Mouse (Mus musculus) midbrain, postnatal 0 days (tissue): ENCODE data around the gene Cdkn2b. TPM values are rescaled to one million over a fixed set of nuclear protein-coding genes. Genes with fewer than 3 reads are reported as not detected.

ENCODE experiments used
- ATAC-seq: fragments of 200-750 bp; cut with Nextera tagmentation; 2 replicates; pipeline ENCODE4 v1.8.0; 2017; ENCODE audit warnings: moderate number of reproducible peaks, mild to moderate bottlenecking, moderate TSS enrichment, moderate library complexity; ENCODE audit not compliant: low FRiP score
- DNase-seq: peaks from one replicate; pipeline ENCODE4 v3.0.0-alpha.2; 2015; ENCODE audit warnings: low spot score
- H3K27ac ChIP-seq: fragments of 300-500 bp; sonication (generic); 2 replicates; pipeline ENCODE4 v1.5.1; 2014; ENCODE audit warnings: low read depth, mild to moderate bottlenecking, low read length, mixed read lengths
- H3K27me3 ChIP-seq: fragments of 300-500 bp; sonication (generic); 2 replicates; pipeline ENCODE4 v1.6.1; 2014; ENCODE audit warnings: low read length, control low read depth, mixed read lengths; ENCODE audit not compliant: insufficient read depth
- H3K36me3 ChIP-seq: fragments of 300-500 bp; sonication (generic); 2 replicates; pipeline ENCODE4 v1.6.1; 2014; ENCODE audit warnings: low read length, control low read depth, mixed read lengths; ENCODE audit not compliant: insufficient read depth
- H3K4me1 ChIP-seq: fragments of 300-500 bp; sonication (generic); 2 replicates; pipeline ENCODE4 v1.6.1; 2014; ENCODE audit warnings: mild to moderate bottlenecking, control low read depth, antibody characterized with exemption, low read length, mixed read lengths; ENCODE audit not compliant: insufficient read depth
- H3K4me2 ChIP-seq: fragments of 300-500 bp; sonication (generic); 2 replicates; pipeline ENCODE4 v1.6.1; 2014; ENCODE audit warnings: low read depth, mild to moderate bottlenecking, low read length, mixed read lengths; ENCODE audit not compliant: poor library complexity, severe bottlenecking
- H3K4me3 ChIP-seq: fragments of 300-500 bp; sonication (generic); 2 replicates; pipeline ENCODE4 v1.5.1; 2014; ENCODE audit warnings: low read depth, mild to moderate bottlenecking, low read length, moderate library complexity
- H3K9ac ChIP-seq: fragments of 300-500 bp; sonication (generic); replicated peaks from 2 replicates; pipeline ENCODE4 v1.6.1; 2014; ENCODE audit warnings: mild to moderate bottlenecking, low read length, moderate library complexity, mixed read lengths; ENCODE audit not compliant: poor library complexity, severe bottlenecking
- H3K9me3 ChIP-seq: fragments of 300-500 bp; sonication (generic); 2 replicates; pipeline ENCODE4 v1.6.1; 2016; ENCODE audit warnings: low read length, control low read depth
- CTCF ChIP-seq: IDR thresholded peaks from 2 replicates; pipeline ENCODE4 v1.5.1; 2016; ENCODE audit warnings: antibody characterized with exemption, mild to moderate bottlenecking
- WGBS: fragments of 180-500 bp; shearing (Covaris S2); extraction: QIAGEN DNeasy Blood & Tissue Kit; methylation state at CpG from one replicate; pipeline ENCODE4 v1.1.7; 2014; 5-methylcytosine and 5-hydroxymethylcytosine counted together
- polyA plus RNA-seq: library from polyadenylated mRNA; unstranded; fragments of >200 nt; fragmentation: Nextera tagmentation; extraction: Ambion mirVana; gene quantifications from 2 replicates; pipeline ENCODE4 v1.2.1, GENCODE M21; 2015
- total RNA-seq: library from RNA; depleted of rRNA; stranded (reverse); fragments of >200 nt; gene quantifications from 2 replicates; pipeline ENCODE4 v1.2.3, GENCODE M21; 2014; rRNA removed

Cdkn2b gene
- total and polyA plus RNA-seq, 2 experiments from 2014 or later, result 2.1 to 4.2 TPM

GRCm38 (mm10) chr4:89273585-89273984 is 37.3 kb downstream of the Cdkn2b start:
- no peak overlapping the region for H3K9ac ChIP-seq
- H3K9me3 ChIP-seq, result no peaks in the 10 kb centered on the region
- H3K36me3 ChIP-seq, result no peaks in the 10 kb centered on the region
- TF ChIP-seq CTCF, result no peak
- H3K27ac ChIP-seq, result no peak overlapping the region
- WGBS, result under 1% methylated on average over 9 of the region's 9 CpGs
- H3K4me1 ChIP-seq, result no peaks in the 10 kb centered on the region
- peaks cover 70% of the 10 kb centered on the region for H3K27me3 ChIP-seq
- no peak overlapping the region for H3K4me3 ChIP-seq
- DNase-seq, result no peak
- H3K4me2 ChIP-seq, result no peak overlapping the region
- no peak for ATAC-seq

- Histone ChIP-seq H3K27me3 (peaks cover 66% of the 10 kb centered on the region), H3K27ac (no peak overlapping the region), H3K4me3 (no peak overlapping the region), H3K9ac (no peak overlapping the region), H3K36me3 (no peaks in the 10 kb centered on the region), H3K9me3 (no peaks in the 10 kb centered on the region), H3K4me1 (no peaks in the 10 kb centered on the region), H3K4me2 (no peak overlapping the region)
- DNase-seq (no peak), ATAC-seq (no peak)
- no peak for TF ChIP-seq CTCF
- WGBS, result under 1% methylated on average over 20 of the region's 20 CpGs
Observed at GRCm38 (mm10) chr4:89272961-89273540, 37.8 kb downstream of the Cdkn2b start.

- H3K9ac ChIP-seq, result no peak overlapping the region
- no peak overlapping the region for H3K27ac ChIP-seq
- 5% methylated on average over 18 of the region's 18 CpGs for WGBS
- no peaks in the 10 kb centered on the region for H3K9me3 ChIP-seq
- no peaks in the 10 kb centered on the region for H3K36me3 ChIP-seq
- no peak for DNase-seq
- H3K4me2 ChIP-seq, result no peak overlapping the region
- H3K4me1 ChIP-seq, result no peaks in the 10 kb centered on the region
- H3K27me3 ChIP-seq, result peaks cover 63% of the 10 kb centered on the region
- H3K4me3 ChIP-seq, result no peak overlapping the region
- no peak for ATAC-seq
- TF ChIP-seq CTCF, result no peak
Observed at GRCm38 (mm10) chr4:89272101-89272718, 38.6 kb downstream of the Cdkn2b start.

GRCm38 (mm10) chr4:89257768-89258167 is 53.1 kb downstream of the Cdkn2b start:
- Histone ChIP-seq H3K36me3 (no peaks in the 10 kb centered on the region), H3K27ac (no peak overlapping the region), H3K4me2 (no peak overlapping the region), H3K27me3 (no peaks in the 10 kb centered on the region), H3K4me3 (no peak overlapping the region), H3K9me3 (no peaks in the 10 kb centered on the region), H3K9ac (no peak overlapping the region), H3K4me1 (no peaks in the 10 kb centered on the region)
- ATAC-seq (no peak), DNase-seq (no peak)
- 74% methylated on average over 1 of the region's 1 CpGs for WGBS
- TF ChIP-seq CTCF, result no peak

Other genes starting within 250 kb of the Cdkn2b start
- 7.6 and 8.6 TPM in 2 replicates for gene Mtap, start 173.9 kb downstream of the Cdkn2b start, total RNA-seq
- 15.1 and 16.3 TPM in 2 replicates for gene Mtap, start 173.9 kb downstream of the Cdkn2b start, polyA plus RNA-seq
- not detected in 2 replicates for gene Cdkn2a, start 16.4 kb downstream of the Cdkn2b start, total RNA-seq
- not detected in 2 replicates for gene Cdkn2a, start 16.4 kb downstream of the Cdkn2b start, polyA plus RNA-seq